Mouse (Mus musculus) embryonic fibroblast, embryonic 13.5 days (primary cell): ENCODE data around the gene Rufy3.

Experiments used
- CTCF ChIP-seq: IDR thresholded peaks from 2 replicates; pipeline ENCODE4 v1.5.1; 2011; ENCODE audit warnings: mild to moderate bottlenecking, control low read depth, low read length, moderate library complexity, borderline replicate concordance; ENCODE audit not compliant: insufficient read depth
- POLR2A ChIP-seq: IDR thresholded peaks from 2 replicates; pipeline ENCODE4 v1.6.1; 2011; ENCODE audit warnings: low read depth, mild to moderate bottlenecking, control low read depth, low read length, moderate library complexity

- TF ChIP-seq CTCF (no peak), POLR2A (no peak)
Observed at GRCm38 (mm10) chr5:88678929-88679328, 114.1 kb downstream of the Rufy3 start.
